Mouse (Mus musculus): ENCODE data around the gene Slc25a45. TPM values are rescaled to one million over a fixed set of nuclear protein-coding genes. Genes with fewer than 3 reads are reported as not detected.

Slc25a45 gene
- polyA plus RNA-seq, 1 experiment = 26.1 TPM

- TF ChIP-seq CTCF (IDR thresholded peaks at IDR 0.05; ENCODE audit: control insufficient read depth, insufficient read depth, insufficient replicate concordance, low read depth, low read length) (peak; percentile 86), POLR2A (IDR thresholded peaks at IDR 0.05; ENCODE audit: control insufficient read depth, low read depth, low read length) (no peak)
- H3K36me3 ChIP-seq (ENCODE audit: control insufficient read depth, insufficient read depth, low read length) = no peaks in the 10 kb centered on the region; the same call in none of the 2 replicates
- no peaks in the 10 kb centered on the region for H3K27me3 ChIP-seq (ENCODE audit: control insufficient read depth, insufficient read depth, low read length)
- H3K4me1 ChIP-seq (ENCODE audit: control insufficient read depth, insufficient read depth, low read length) = peaks cover 26% of the 10 kb centered on the region
- peak overlapping the region; percentile 73 for H3K27ac ChIP-seq (ENCODE audit: control insufficient read depth, insufficient read depth, low read depth, low read length)
- peak overlapping the region; percentile 96 for H3K4me3 ChIP-seq (ENCODE audit: control insufficient read depth, low read depth, low read length)
Measured at GRCm38 (mm10) chr19:5849843-5850527, 27.6 kb upstream of the Slc25a45 start.

GRCm38 (mm10) chr19:5850860-5851259 lies 26.7 kb upstream of the Slc25a45 start:
- Histone ChIP-seq H3K27me3 (ENCODE audit: control insufficient read depth, insufficient read depth, low read length) (no peaks in the 10 kb centered on the region), H3K36me3 (ENCODE audit: control insufficient read depth, insufficient read depth, low read length) (peaks cover 1% of the 10 kb centered on the region), H3K27ac (ENCODE audit: control insufficient read depth, insufficient read depth, low read depth, low read length) (peak overlapping the region; percentile 32), H3K4me1 (ENCODE audit: control insufficient read depth, insufficient read depth, low read length) (peaks cover 23% of the 10 kb centered on the region), H3K4me3 (ENCODE audit: control insufficient read depth, low read depth, low read length) (peak overlapping the region; percentile 96)
- TF ChIP-seq CTCF (IDR thresholded peaks at IDR 0.05; ENCODE audit: control insufficient read depth, insufficient read depth, insufficient replicate concordance, low read depth, low read length) = no peak
- no peak for TF ChIP-seq POLR2A (IDR thresholded peaks at IDR 0.05; ENCODE audit: control insufficient read depth, low read depth, low read length)

GRCm38 (mm10) chr19:5851481-5851971 lies 26.1 kb upstream of the Slc25a45 start:
- H3K27ac ChIP-seq (ENCODE audit: control insufficient read depth, insufficient read depth, low read depth, low read length) = peak overlapping the region; percentile 90
- H3K27me3 ChIP-seq (ENCODE audit: control insufficient read depth, insufficient read depth, low read length) = no peaks in the 10 kb centered on the region

GRCm38 (mm10) chr19:5852035-5852722 lies 25.4 kb upstream of the Slc25a45 start:
- Histone ChIP-seq H3K27ac (ENCODE audit: control insufficient read depth, insufficient read depth, low read depth, low read length) (peak overlapping the region; percentile 90), H3K4me1 (ENCODE audit: control insufficient read depth, insufficient read depth, low read length) (peaks cover 16% of the 10 kb centered on the region), H3K36me3 (ENCODE audit: control insufficient read depth, insufficient read depth, low read length) (peaks cover 1% of the 10 kb centered on the region), H3K27me3 (ENCODE audit: control insufficient read depth, insufficient read depth, low read length) (no peaks in the 10 kb centered on the region), H3K4me3 (ENCODE audit: control insufficient read depth, low read depth, low read length) (peak overlapping the region; percentile 77)
- TF ChIP-seq CTCF (IDR thresholded peaks at IDR 0.05; ENCODE audit: control insufficient read depth, insufficient read depth, insufficient replicate concordance, low read depth, low read length) (no peak), POLR2A (IDR thresholded peaks at IDR 0.05; ENCODE audit: control insufficient read depth, low read depth, low read length) (peak; percentile 1; the same call in 1 of the 2 replicates)

More at GRCm38 (mm10) chr19:5851481-5851971, 26.1 kb upstream of the Slc25a45 start:
- no peak for TF ChIP-seq CTCF (IDR thresholded peaks at IDR 0.05; ENCODE audit: control insufficient read depth, insufficient read depth, insufficient replicate concordance, low read depth, low read length)
- peak; percentile 29; the same call in 1 of the 2 replicates for TF ChIP-seq POLR2A (IDR thresholded peaks at IDR 0.05; ENCODE audit: control insufficient read depth, low read depth, low read length)
- H3K36me3 ChIP-seq (ENCODE audit: control insufficient read depth, insufficient read depth, low read length) = peaks cover 1% of the 10 kb centered on the region
- H3K4me1 ChIP-seq (ENCODE audit: control insufficient read depth, insufficient read depth, low read length) = peaks cover 22% of the 10 kb centered on the region
- H3K4me3 ChIP-seq (ENCODE audit: control insufficient read depth, low read depth, low read length) = peak overlapping the region; percentile 77

- no peak overlapping the region for H3K27ac ChIP-seq (ENCODE audit: control insufficient read depth, insufficient read depth, low read depth, low read length)
Measured at GRCm38 (mm10) chr19:5856604-5857003, 21.0 kb upstream of the Slc25a45 start.

GRCm38 (mm10) chr19:5862335-5863085 lies 15.1 kb upstream of the Slc25a45 start:
- Histone ChIP-seq H3K4me3 (ENCODE audit: control insufficient read depth, low read depth, low read length) (no peak overlapping the region), H3K36me3 (ENCODE audit: control insufficient read depth, insufficient read depth, low read length) (peaks cover 4% of the 10 kb centered on the region), H3K27ac (ENCODE audit: control insufficient read depth, insufficient read depth, low read depth, low read length) (no peak overlapping the region), H3K4me1 (ENCODE audit: control insufficient read depth, insufficient read depth, low read length) (no peaks in the 10 kb centered on the region; the same call in 1 of the 2 replicates), H3K27me3 (ENCODE audit: control insufficient read depth, insufficient read depth, low read length) (no peaks in the 10 kb centered on the region)
- no peak for TF ChIP-seq CTCF (IDR thresholded peaks at IDR 0.05; ENCODE audit: control insufficient read depth, insufficient read depth, insufficient replicate concordance, low read depth, low read length)
- no peak for TF ChIP-seq POLR2A (IDR thresholded peaks at IDR 0.05; ENCODE audit: control insufficient read depth, low read depth, low read length)

More at GRCm38 (mm10) chr19:5856604-5857003, 21.0 kb upstream of the Slc25a45 start:
- Histone ChIP-seq H3K4me1 (ENCODE audit: control insufficient read depth, insufficient read depth, low read length) (no peaks in the 10 kb centered on the region), H3K4me3 (ENCODE audit: control insufficient read depth, low read depth, low read length) (peak overlapping the region; percentile 67), H3K27me3 (ENCODE audit: control insufficient read depth, insufficient read depth, low read length) (no peaks in the 10 kb centered on the region), H3K36me3 (ENCODE audit: control insufficient read depth, insufficient read depth, low read length) (peaks cover 3% of the 10 kb centered on the region)
- TF ChIP-seq CTCF (IDR thresholded peaks at IDR 0.05; ENCODE audit: control insufficient read depth, insufficient read depth, insufficient replicate concordance, low read depth, low read length) (no peak), POLR2A (IDR thresholded peaks at IDR 0.05; ENCODE audit: control insufficient read depth, low read depth, low read length) (peak; percentile 32; the same call in 1 of the 2 replicates)
